Mouse (Mus musculus) c-Kit-positive CD71-positive TER-119-positive erythroid progenitor cells, embryonic 14.5 days (primary cell): ENCODE measurements at regions not wholly inside any gene's neighbourhood (a gene's known extent, or its start where the extent isn't known, plus 50 kb on each side); places are given as distances from the start of the nearest gene placed in this dataset.

ENCODE experiments used
- DNase-seq: peaks from one replicate; pipeline ENCODE4 v3.0.0-alpha.2; 2013; ENCODE audit warnings: low spot score

DNA sequence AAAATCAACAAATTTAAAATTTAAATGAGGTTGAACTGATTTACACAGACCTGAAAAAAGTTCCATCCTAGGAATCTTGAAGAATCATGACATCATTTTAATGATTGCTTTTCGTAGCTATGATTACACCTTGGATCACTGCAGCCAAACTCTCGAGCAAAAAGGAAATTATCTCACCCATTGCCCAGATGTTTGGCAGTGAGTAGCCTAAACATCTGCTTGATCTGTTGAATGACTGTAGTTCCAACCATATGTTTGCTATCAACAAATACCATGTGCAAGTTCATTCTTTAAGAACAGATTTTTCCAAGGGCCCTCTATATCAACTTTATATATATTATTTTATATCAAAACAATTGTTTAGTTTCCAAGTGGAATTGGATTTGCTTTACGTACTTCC is 296.6 kb downstream of the Dmac1 start:
- DNase-seq = no peak

DNA sequence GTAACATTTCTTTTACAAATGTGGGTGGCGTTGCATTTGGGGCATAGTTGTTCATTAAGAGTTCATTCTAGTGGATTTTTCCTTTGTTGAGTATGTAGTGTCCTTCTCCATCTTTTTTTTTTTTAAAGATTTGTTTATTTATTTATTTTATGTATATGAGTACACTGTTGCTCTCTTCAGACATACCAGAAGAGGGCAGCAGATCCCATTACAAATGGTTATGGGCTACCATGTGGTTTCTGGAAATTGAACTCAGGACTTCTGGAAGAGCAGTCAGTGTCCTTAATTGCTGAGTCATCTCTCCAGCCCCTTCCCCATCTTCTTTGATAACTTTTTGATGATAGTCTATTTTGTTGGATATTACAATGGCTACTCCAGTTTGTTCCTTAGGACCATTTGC is 306.0 kb downstream of the Dmac1 start:
- peak; percentile 8 for DNase-seq
